Mouse (Mus musculus): ENCODE measurements at regions not wholly inside any gene's neighbourhood (a gene's known extent, or its start where the extent isn't known, plus 50 kb on each side); places are given as distances from the start of the nearest gene placed in this dataset.

GRCm38 (mm10) chr7:73302501-73302900, 72.8 kb upstream of the Rgma start:
- DNase-seq, result no peak

- DNase-seq, result no peak
Measured at GRCm38 (mm10) chr7:73303818-73304217, 71.5 kb upstream of the Rgma start.

GRCm38 (mm10) chr7:73304799-73305198, 70.5 kb upstream of the Rgma start:
- no peak for DNase-seq

- no peak for DNase-seq
Measured at GRCm38 (mm10) chr7:73305286-73305975, 69.9 kb upstream of the Rgma start.

GRCm38 (mm10) chr7:73306296-73306695, 69.0 kb upstream of the Rgma start:
- no peak for DNase-seq

- no peak for DNase-seq
Measured at GRCm38 (mm10) chr7:73306728-73307127, 68.6 kb upstream of the Rgma start.

- DNase-seq, result no peak
Measured at GRCm38 (mm10) chr7:73307586-73308490, 67.5 kb upstream of the Rgma start.

- DNase-seq, result no peak
Measured at GRCm38 (mm10) chr7:73308981-73309380, 66.3 kb upstream of the Rgma start.

- no peak for DNase-seq
Measured at GRCm38 (mm10) chr7:73310056-73310455, 65.3 kb upstream of the Rgma start.

- DNase-seq, result no peak
Measured at GRCm38 (mm10) chr7:73310581-73311136, 64.7 kb upstream of the Rgma start.

- DNase-seq, result no peak
Measured at GRCm38 (mm10) chr7:73315555-73315954, 59.8 kb upstream of the Rgma start.

- DNase-seq, result no peak
Measured at GRCm38 (mm10) chr7:73317574-73317973, 57.7 kb upstream of the Rgma start.

GRCm38 (mm10) chr7:73319004-73319403, 56.3 kb upstream of the Rgma start:
- no peak for DNase-seq

GRCm38 (mm10) chr7:73319994-73320393, 55.3 kb upstream of the Rgma start:
- DNase-seq, result no peak

GRCm38 (mm10) chr7:73322466-73323151, 52.7 kb upstream of the Rgma start:
- DNase-seq, result no peak

GRCm38 (mm10) chr7:73323556-73323955, 51.8 kb upstream of the Rgma start:
- no peak for DNase-seq

GRCm38 (mm10) chr7:73325503-73325902, 49.8 kb upstream of the Rgma start:
- no peak for DNase-seq

All from lung, postnatal 14 days (tissue).